Mouse (Mus musculus): ENCODE results near the gene Epha8.

Epha8 gene

DNA sequence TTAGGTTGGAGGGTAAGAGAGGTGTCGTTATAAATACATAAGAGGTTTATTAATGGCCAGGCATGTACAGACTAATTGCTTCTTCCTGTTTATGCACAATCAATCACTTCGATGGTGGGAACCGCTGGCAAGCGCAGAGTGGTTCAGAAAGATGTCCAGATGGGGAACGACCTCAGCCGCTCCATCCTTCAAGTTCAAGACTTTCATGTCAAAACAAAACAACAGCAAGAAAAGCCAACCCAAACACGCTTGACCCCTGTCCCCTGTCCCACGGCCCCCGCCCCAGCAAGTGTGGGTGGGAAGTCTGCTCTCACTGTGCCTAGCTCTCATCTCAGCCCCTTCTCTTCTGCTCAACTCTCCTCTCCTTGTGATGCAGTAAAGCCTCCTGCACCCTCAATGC lies 4.0 kb upstream of the Epha8 start:
- DNase-seq (ENCODE audit: extremely low read depth, insufficient read length, low spot score), result no peak

DNA sequence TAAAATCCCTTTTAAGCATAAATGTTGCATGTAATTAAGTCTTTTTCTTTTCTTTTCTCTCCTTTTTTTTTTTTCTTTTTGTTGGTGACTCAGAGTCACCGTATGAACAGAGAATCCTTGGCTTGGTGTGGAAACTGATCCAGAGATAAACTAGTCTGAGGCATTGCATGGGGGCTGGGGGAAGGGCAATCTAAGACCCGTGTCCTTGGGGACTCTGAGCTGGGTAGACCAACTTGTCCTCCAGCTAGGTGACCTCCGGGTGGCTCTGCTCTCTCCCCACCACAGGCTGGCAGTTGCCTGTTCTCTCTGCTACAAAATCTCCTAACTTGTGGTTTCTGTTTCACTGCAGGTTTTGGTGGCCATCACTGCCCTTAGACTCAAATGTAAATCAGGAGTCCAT lies 3.5 kb upstream of the Epha8 start:
- no peak for DNase-seq (ENCODE audit: extremely low read depth, insufficient read length, low spot score)

DNA sequence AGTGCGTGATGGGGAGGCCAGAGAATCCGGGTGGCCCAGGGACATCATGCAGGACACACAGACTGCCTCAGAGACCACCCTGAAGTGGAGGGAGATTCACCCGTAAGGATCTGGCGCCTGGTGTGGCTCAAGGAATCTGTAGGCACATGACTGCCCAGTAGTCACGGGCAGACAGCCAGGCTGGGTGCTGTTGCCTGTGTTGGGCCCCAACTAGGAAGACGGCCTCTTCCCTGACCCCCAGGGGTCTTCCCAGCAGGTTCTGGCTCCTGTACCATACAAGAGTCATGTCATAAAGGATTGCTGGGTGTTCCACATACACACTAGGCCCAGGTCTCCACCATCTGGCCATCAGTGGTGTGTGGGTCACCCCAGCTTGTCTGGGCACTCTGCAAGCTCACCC lies 2.1 kb downstream of the Epha8 start:
- no peak for DNase-seq (ENCODE audit: extremely low read depth, insufficient read length, low spot score)

DNA sequence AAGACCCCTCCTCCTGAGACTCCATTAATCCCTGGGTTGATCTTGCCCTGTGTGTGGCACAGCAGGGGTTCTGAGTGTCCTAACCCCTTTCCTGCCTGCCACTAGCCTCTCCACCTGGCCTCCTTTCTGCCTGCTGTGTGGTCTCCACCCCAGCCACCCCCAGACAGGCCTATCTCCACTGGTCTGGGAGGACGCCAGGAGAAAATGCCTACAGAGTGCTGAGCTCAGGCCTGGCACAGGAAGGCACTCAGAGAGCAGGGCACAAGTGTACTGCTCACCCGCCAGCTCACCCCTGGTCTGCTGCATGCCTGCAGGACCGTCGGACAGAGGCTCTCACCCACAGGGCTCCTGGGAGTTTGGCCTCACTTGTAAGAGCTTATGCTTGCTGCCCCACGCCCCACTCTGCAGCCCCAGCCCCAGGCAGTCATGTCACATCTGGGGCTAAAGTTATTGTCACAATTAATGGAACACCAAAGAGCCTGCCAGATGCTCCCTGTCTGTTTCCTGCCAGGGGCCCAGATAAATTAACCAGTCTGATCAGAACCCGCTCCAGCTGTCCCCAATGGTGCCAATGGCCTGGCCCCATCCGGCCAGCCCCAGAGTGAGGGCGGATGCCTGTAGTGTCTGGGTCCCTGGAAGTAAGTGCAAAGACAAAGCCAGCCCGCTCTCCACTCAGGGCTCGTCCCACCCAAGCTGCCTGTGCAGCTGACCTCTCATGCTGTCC lies 7.2 kb downstream of the Epha8 start:
- no peak for DNase-seq (ENCODE audit: extremely low read depth, insufficient read length, low spot score)

DNA sequence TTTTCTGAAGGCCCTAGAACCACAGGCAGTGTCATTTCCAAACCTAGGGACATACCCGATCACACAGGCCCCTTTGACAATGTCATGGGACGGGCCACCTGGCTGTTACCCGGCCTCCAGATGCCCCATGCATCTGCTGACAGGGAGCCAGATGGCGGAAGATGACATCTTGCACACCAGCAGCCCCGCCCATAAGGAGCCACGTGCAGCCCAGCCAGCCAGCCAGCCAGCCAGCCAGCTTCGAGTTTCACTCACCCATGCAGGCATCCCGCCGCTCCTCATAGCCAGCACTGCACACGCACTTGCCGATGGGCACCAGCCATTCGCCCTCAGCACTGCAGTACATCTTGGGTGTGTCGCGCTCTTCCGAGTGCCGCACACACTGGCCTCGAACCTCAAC lies 11.2 kb downstream of the Epha8 start:
- no peak for DNase-seq (ENCODE audit: extremely low read depth, insufficient read length, low spot score)

DNA sequence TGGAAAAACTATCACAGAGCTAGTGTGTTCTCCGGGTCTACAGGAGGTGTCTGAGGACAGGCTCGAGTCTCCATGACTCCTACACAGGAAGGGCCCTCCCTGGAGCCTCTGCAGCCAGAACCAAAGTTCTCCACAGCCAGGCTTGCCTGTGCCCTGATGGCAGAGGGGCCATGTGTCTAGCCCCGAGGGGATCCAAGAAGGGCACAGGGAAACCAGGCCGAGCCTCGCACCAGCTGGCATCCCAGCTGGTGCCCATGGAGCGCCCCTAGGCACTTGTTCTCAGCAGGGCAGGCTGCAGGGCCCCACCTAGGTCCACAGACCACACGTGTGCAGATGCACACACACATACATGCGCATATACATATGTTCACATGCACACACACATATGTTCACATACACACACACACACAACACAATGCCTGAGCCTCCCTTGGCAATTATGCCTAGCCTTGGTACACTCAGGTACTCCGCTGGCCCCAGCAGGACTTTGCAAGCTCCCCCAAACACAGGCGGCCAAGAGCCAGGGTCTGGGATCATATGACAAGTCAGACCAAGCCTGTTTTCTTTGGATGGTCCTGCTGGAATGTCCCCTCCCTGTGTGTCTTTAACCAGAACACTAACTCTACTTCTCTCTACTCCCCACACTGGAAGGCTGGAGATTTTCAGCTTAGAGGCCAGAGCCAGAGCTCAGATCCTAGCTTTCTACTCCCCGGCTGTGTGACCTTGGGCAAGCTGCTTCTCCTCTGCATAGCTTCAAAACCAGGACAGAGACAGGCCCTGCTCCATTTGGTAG lies 11.9 kb downstream of the Epha8 start:
- no peak for DNase-seq (ENCODE audit: extremely low read depth, insufficient read length, low spot score)

DNA sequence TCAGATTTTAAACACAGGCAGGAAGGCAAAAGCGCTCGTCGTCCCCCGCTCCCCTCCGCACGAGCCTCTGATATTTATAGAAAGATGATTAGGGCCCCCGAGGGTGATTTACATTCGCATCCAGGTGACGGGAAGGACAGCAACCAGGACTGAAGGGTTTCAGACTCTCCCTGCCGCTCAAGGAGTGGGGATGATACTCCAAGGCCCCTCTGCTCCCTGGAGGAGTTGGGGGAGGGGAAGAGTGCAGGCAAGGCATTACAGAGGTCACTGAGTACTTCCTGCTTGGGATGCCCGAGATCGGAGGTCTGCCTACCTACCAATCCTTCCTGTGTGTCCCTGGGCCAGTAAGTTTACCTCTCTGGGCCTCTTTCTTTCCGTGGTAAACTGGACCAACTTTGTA lies 13.4 kb downstream of the Epha8 start:
- DNase-seq (ENCODE audit: extremely low read depth, insufficient read length, low spot score), result no peak

DNA sequence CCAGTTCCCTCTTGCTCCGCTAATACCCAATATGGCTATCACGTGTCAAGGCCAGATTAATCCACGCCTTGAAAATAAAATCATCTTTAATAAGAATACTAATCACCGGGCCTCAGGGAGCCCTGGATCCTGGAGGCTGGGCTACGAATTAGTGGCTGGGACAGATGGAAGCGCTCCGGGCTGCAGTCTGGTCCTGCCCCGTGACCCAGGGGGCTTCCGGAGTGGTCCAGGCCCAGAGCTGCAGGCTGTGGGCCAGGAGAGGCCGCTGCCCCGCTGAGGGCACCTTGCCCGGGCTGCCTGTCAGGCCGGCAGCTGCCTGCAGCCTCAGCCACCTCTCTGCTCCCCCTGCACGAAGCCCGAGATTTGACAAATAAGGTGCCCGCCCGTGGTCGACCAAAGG lies 13.9 kb downstream of the Epha8 start:
- no peak for DNase-seq (ENCODE audit: extremely low read depth, insufficient read length, low spot score)

DNA sequence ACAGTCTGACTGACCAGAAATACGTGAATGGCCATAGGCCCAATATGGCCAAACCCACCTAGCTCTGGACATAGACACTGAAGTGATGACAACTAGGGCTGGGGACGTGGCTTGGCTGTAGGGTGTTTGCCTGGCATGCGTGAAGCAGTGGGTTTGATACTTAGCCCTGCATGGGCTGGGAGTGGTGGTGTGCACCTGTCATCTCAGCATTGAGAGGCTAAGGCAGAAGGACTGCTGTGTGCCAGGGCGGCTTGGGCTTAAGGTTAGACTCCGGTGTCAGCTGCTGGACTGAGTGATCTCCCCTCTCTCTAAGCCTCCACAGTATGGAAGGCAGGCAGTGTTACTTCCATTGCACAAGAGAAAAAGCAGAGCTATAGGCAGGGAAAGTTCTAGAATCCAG lies 18.7 kb downstream of the Epha8 start:
- no peak for DNase-seq (ENCODE audit: extremely low read depth, insufficient read length, low spot score)

DNA sequence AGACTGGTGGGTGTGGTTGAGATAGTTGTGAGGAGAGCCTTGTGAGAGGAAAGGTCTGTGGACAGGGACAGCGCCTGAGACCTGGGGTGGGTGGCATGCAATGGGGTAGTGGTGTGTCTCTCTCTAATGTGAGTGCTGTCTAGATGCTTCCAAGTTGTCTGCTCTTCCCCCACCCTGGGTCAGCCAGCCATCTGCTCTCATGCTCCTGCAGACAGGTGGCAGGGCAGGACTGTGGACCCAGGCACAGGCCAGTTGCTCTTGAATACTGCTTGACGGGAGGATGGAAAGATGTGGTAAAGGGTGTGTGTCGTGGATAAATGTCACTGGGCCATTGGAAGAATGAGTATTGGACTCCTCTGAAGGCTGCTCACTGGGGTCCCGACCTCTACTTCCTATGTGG lies 19.3 kb downstream of the Epha8 start:
- no peak for DNase-seq (ENCODE audit: extremely low read depth, insufficient read length, low spot score)

DNA sequence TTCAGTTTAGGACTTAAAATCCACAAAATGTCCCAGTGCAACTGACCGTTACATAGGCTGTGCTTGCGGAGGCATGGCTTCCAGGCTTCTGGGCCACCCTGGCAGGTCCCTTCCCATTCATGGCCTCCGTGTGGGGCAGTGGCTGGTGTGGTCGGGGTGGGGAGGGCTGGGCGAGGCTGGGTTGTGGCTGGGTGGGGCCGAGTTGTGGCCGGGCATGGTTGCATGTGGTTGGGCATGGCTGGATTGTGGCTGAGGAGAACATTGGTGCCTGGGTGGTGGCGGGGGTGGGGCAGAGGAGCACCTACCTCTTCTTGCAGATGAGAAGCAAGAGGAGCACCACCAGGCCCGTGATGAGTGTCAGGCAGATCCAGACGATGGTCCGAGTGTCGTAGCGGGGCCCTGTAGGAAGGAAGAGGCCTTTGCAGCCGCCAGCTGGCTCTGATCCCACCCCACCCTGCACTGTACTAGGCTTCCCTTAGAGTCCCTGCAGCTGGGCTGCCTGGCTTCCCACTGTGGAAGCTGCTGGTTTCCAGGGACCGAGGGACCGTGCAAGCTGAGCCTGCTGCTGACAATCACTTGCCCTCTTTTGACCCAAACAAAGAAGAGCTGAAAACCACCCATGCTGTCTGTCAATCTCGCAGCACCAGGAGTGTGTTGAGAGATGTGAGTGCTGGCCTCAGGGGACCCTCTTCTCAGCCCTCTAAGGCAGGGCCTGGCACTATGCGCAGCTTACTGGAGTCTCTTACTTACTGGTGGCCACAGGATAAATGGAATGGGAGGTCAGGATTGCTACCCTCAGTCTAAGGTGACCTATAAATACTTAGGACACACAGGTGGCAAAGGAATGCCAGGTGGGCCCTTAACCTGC lies 21.6 kb downstream of the Epha8 start:
- peak; percentile 75 for DNase-seq (ENCODE audit: extremely low read depth, insufficient read length, low spot score)

DNA sequence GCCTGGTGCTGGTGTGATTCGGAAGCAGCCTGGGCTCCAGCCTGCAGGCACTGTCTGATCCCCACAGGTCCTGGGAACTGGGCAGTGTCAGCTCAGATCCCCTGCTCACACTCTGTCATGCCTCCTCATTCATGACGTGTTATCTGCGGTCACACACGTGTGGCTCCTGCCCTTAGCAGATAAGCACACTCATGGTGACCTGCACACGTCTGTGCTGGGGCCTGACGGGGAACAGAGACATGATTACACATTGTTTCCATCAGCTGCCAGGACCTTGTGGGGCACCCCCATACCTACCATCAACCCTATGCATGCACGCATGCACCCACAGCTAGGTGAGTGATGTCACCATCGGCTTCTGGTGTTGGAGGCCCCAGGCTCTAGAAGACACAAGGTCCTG lies 26.1 kb downstream of the Epha8 start:
- no peak for DNase-seq (ENCODE audit: extremely low read depth, insufficient read length, low spot score)

DNA sequence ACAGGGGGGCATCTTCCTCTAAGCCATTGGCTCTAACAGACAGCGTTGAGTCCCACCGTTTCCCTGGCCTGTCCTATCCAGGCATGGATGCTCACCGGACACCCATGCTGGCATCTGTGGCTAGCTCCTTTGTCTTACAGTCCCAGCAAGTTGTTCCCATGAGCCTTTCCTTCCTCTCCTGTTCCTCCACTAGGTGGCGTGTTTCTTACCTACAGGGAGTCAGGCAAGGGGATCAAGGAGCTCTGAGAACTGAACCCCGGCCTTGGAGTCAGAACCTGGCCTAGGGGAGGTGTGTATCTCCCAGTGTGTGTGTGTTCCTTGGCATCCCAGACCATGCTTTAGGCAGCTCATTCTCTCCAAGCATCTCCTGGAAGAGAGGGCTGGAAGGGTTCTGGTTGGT lies 27.7 kb downstream of the Epha8 start:
- DNase-seq (ENCODE audit: extremely low read depth, insufficient read length, low spot score), result no peak

DNA sequence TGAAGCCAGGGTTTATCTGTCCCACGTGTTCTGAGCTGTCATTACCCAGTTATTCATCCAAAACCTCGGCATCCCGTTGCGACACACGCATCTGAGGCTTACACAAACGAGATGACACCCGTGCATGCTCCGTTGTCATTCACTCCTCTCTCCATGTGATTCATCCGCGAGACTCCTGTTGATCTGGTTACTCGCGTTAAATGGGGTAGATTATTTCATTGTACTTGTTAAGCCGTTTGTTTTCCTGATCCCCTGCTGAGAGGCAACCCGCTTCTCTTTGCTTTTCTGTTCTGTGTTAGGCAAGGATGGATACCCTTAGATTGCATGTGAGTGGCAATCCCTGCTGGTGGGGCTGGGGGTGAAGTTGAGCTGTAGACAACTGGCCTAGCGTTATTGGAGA lies 30.8 kb downstream of the Epha8 start:
- no peak for DNase-seq (ENCODE audit: extremely low read depth, insufficient read length, low spot score)

DNA sequence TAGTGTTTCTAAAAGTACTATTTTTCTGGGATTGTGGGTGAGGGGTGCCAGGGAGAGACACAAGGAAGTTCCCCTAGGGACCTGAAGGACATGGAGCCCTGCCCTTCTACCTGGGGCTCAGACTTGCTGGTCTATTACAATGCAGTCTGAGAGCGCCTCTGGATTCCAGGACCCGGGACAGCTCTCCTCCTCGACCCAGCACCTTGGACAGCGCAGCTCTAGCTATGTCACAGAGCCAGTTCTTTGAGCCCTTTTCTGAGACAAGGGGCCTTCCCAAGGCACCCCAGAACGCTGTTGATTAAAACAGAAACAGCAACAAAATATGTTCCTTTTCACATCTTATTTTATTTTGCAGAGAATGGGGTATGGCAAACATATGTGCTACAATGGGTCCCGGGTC lies 32.1 kb downstream of the Epha8 start:
- no peak for DNase-seq (ENCODE audit: extremely low read depth, insufficient read length, low spot score)

DNA sequence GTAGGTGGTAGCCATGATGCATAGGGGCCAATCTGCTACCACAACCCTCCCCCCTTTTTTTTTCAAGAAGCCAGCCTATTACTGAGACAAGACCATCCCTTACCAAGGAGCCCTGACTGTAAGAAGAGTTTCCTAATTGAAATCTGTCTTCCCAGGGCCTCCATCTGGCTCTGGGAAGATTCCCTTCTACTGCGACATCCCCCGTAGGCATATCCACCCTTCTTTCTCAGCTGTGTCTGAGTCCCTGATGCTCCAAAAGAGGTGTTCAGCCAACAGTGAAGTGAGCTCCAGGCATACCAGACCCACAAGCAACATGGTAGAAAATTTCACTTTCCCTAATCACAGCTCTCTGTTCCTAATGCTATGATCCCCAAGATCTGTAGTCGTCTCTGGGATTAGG lies 37.1 kb downstream of the Epha8 start:
- DNase-seq (ENCODE audit: extremely low read depth, insufficient read length, low spot score), result no peak

DNA sequence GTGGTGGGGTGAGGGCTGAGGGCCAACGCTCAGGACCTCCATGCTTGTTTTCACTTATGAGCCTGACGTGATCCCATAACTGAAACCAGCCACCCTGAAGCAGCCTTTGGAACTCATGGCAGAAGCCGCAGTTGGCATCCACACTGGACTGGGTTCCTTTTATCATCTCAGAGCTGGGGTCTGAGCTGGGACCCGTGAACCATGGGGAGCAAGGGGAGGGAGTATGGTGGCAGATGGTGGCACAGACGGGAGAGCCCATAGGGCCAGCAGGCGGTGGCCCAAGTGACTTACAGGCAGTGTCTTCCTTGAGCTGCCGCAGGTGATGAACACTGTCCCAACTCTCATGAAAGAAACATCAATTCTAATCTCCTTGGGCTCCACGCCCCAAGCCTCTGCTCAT lies 37.8 kb downstream of the Epha8 start:
- DNase-seq (ENCODE audit: extremely low read depth, insufficient read length, low spot score), result no peak

DNA sequence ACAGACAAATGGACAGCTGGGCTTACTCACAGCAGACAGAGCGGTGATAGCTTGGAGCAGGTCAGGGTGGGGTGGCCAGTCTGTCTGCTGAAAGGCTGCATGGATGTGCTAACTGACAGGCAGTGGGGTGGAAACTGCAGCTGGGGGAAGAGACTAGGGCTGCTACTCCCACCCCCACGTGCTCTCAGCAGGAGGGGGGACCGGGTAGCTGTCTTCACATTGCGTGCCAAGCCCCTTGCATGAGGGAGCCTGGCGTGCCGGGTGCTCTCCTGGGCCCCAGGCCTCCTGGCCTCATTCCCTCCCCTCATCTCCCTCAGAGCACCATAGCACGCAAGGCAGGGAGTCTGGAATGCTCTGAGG lies 39.5 kb downstream of the Epha8 start:
- DNase-seq (ENCODE audit: extremely low read depth, insufficient read length, low spot score), result no peak

DNA sequence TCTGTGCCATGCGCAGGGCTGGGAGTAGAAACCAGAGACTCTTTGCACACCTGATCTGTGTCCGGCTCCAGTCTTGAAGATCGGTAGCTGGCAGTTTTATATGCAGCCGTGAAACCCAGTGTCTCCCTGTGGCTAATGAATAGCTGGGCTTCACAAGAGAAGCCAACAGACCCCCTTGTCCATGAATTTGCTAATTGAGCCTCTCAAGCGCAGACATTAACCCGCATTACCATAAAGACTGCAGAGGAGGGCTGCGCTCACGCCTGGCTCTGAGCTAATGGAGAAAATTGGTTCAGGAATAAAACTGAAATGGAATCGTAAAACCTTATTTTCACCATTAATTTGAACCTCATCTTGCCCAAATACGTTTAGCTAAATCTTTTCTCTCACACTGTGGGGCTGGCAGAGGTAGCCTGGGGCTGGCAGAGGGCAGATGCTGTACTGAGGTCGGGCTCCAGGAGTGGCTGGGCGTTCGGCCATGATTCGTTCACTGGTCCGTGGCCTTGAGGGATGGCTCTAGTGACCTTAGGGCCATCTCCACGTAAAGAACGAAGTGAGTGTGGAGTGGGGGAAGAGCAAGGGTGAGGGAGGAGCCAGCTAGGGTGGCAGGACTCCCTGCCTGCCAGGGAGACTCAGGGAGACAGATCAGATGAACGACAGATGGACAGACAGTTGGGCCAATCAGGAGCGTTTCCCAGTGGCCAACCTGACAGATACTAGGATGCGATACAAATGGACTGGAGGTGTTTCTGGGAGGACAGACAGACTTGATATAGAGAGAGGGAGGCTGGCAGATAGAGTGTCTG lies 40.1 kb downstream of the Epha8 start:
- DNase-seq (ENCODE audit: extremely low read depth, insufficient read length, low spot score), result no peak

DNA sequence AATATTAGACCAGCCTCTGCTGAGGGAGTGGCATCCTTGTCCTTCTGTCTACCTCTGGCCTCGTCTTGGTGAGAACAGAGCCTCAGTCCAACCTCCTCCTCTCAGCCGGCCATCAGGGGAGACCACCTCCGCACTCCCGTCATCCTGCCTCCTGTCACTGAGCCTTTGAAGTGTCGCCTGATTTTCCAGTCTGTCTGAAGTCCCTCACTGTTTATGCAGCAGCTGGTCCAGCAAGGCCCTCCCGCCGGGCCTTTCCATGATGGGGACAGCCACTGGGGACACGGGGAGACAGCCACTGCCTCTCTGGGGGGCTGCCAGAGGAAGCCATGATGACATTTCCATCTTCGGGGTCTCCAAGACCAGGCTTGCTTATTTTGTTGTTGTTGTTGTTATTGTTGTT lies 43.8 kb downstream of the Epha8 start:
- DNase-seq (ENCODE audit: extremely low read depth, insufficient read length, low spot score), result no peak

DNA sequence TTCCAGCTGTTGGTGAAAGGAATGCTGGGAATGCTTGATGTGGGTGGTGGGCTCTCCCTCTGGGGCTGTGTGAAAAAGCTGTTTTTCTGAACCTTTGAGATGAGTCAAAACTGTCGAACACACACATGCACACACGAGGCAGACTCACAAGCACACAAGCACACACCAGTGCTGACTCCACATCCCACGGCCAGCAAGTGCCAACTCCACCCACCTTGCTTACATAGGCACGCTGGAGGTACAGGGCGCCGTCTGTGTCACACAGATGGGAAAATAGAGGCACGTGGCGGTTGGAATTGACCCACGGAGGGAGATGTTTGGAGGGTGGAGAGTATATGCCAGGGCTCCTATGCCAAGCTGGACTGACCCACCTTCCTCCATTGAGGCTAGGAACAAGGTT lies 44.8 kb downstream of the Epha8 start:
- DNase-seq (ENCODE audit: extremely low read depth, insufficient read length, low spot score), result no peak
